Mouse (Mus musculus): ENCODE data around the gene Capg. TPM values are rescaled to one million over a fixed set of nuclear protein-coding genes. Genes with fewer than 3 reads are reported as not detected.
A peak's percentile ranks its signal among the peaks of the same experiment; 100 is the strongest.
"Not testable (repeated sequence)": the region's sequence is repeated elsewhere in the genome, so short reads cannot be mapped to it uniquely, and the experiment has no call there.

Gene Capg
- polyA plus RNA-seq, 1 experiment from 2014 or later, result 62.4 TPM

GRCm38 (mm10) chr6:72528410-72529151 is 15.6 kb upstream of the Capg start:
- DNase-seq (ENCODE audit: low spot score), result no peak

- DNase-seq (ENCODE audit: low spot score), result no peak
These were observed 11.6 kb upstream of the Capg start for GRCm38 (mm10) chr6:72532580-72532979.

GRCm38 (mm10) chr6:72533555-72533954 is 10.6 kb upstream of the Capg start:
- DNase-seq (ENCODE audit: low spot score), result not testable (repeated sequence)

- DNase-seq (ENCODE audit: low spot score), result peak; percentile 70
These were observed 10.0 kb upstream of the Capg start for GRCm38 (mm10) chr6:72534035-72534809.

GRCm38 (mm10) chr6:72535165-72535564 is 9.0 kb upstream of the Capg start:
- DNase-seq (ENCODE audit: low spot score), result peak; percentile 88

- DNase-seq (ENCODE audit: low spot score), result no peak
These were observed 6.1 kb upstream of the Capg start for GRCm38 (mm10) chr6:72537998-72538500.

- DNase-seq (ENCODE audit: low spot score), result peak; percentile 90
These were observed 5.6 kb upstream of the Capg start for GRCm38 (mm10) chr6:72538562-72539031.

GRCm38 (mm10) chr6:72543265-72543850 is 833 bp upstream of the Capg start:
- no peak for DNase-seq (ENCODE audit: low spot score)

- DNase-seq (ENCODE audit: low spot score), result no peak
These were observed 1.2 kb downstream of the Capg start for GRCm38 (mm10) chr6:72545377-72545776.

GRCm38 (mm10) chr6:72547121-72547520 is 2.9 kb downstream of the Capg start:
- no peak for DNase-seq (ENCODE audit: low spot score)

- no peak for DNase-seq (ENCODE audit: low spot score)
These were observed 3.7 kb downstream of the Capg start for GRCm38 (mm10) chr6:72547862-72548261.

GRCm38 (mm10) chr6:72549041-72549580 is 4.9 kb downstream of the Capg start:
- DNase-seq (ENCODE audit: low spot score), result no peak

- DNase-seq (ENCODE audit: low spot score), result no peak
These were observed 5.8 kb downstream of the Capg start for GRCm38 (mm10) chr6:72550025-72550424.

- peak; percentile 32 for DNase-seq (ENCODE audit: low spot score)
These were observed 6.4 kb downstream of the Capg start for GRCm38 (mm10) chr6:72550503-72551100.

- DNase-seq (ENCODE audit: low spot score), result peak; percentile 76
These were observed 8.2 kb downstream of the Capg start for GRCm38 (mm10) chr6:72552171-72553078.

GRCm38 (mm10) chr6:72553079-72553412 is 8.9 kb downstream of the Capg start:
- DNase-seq (ENCODE audit: low spot score), result no peak

GRCm38 (mm10) chr6:72560801-72561200 is 16.6 kb downstream of the Capg start:
- no peak for DNase-seq (ENCODE audit: low spot score)

GRCm38 (mm10) chr6:72562486-72562885 is 18.3 kb downstream of the Capg start:
- peak; percentile 51 for DNase-seq (ENCODE audit: low spot score)

- DNase-seq (ENCODE audit: low spot score), result no peak
These were observed 18.7 kb downstream of the Capg start for GRCm38 (mm10) chr6:72562894-72563293.

GRCm38 (mm10) chr6:72565506-72565905 is 21.3 kb downstream of the Capg start:
- DNase-seq (ENCODE audit: low spot score), result no peak
